In genomic region chr16:43800119-43800721, GRCm38 (mm10) we compare ENCODE assay signal across 13 mouse cellular contexts. TPM values are rescaled to one million over a fixed set of nuclear protein-coding genes. Genes with fewer than 3 reads are reported as not detected.
DNase-seq lines count a peak whose midpoint lies in the region; ATAC-seq lines count a peak whose summit lies in the region.
"Had no signal": no experiment of that assay in that cellular context is flagged by ENCODE, and none has a peak within 500 bp of the region (broad histone marks: within the 10 kb centered on the region; RNA-seq: fewer than 3 reads in every experiment).

No protein-coding gene starts in this region.

- H3K4me1 ChIP-seq in heart, embryonic 12.5 days (replicated peaks) = peaks cover 27% of the 10 kb centered on the region
- H3K4me1 ChIP-seq in hindbrain, embryonic 12.5 days = peaks cover 20% of the 10 kb centered on the region
- peaks cover 13% of the 10 kb centered on the region for H3K4me1 ChIP-seq in midbrain, embryonic 16.5 days (ENCODE audit: control insufficient read depth, insufficient read depth, low read length)

- WGBS in heart, embryonic 12.5 days = 19% methylated on average over 13 of the region's 13 CpGs
- 3% methylated on average over 13 of the region's 13 CpGs for WGBS in hindbrain, embryonic 12.5 days
- 6% methylated on average over 13 of the region's 13 CpGs for WGBS in midbrain, embryonic 16.5 days

- peak; percentile 78 for DNase-seq in heart, adult 11 months
- peak; percentile 54 for DNase-seq in embryo, embryonic 10.5 days (ENCODE audit: low spot score)
- no peak for DNase-seq in thymus, postnatal 25 days
- DNase-seq: heart, adult 18-20 months; kidney, postnatal 10 days; lung, postnatal 36 days had no signal

- no peak for ATAC-seq in heart, embryonic 12.5 days (ENCODE audit: insufficient number of reproducible peaks, low FRiP score)
- ATAC-seq in hindbrain, embryonic 12.5 days (ENCODE audit: low FRiP score) = peak; percentile 59; the same call in 1 of the 2 replicates
- ATAC-seq in midbrain, embryonic 16.5 days = peak; percentile 68
- ATAC-seq in inflammation-experienced regulatory T-cells, adult 6 months = no peak
- ATAC-seq in erythroblast, adult 5-6 weeks (replicated peaks; ENCODE audit: low FRiP score, poor library complexity, severe bottlenecking) = no peak

- H3K4me3 ChIP-seq in heart, embryonic 12.5 days = no peak overlapping the region
- H3K4me3 ChIP-seq in hindbrain, embryonic 12.5 days = no peak overlapping the region
- no peak overlapping the region for H3K4me3 ChIP-seq in midbrain, embryonic 16.5 days (ENCODE audit: low read depth, low read length)
- H3K4me3 ChIP-seq: erythroblast, embryonic 14.5 days had no signal

- H3K9ac ChIP-seq in heart, embryonic 12.5 days = no peak overlapping the region
- no peak overlapping the region for H3K9ac ChIP-seq in hindbrain, embryonic 12.5 days
- peak overlapping the region; percentile 33; the same call in 1 of the 2 replicates for H3K9ac ChIP-seq in midbrain, embryonic 16.5 days (ENCODE audit: low read depth, low read length)

- H3K27me3 ChIP-seq in heart, embryonic 12.5 days (replicated peaks) = no peaks in the 10 kb centered on the region
- H3K27me3 ChIP-seq in hindbrain, embryonic 12.5 days = no peaks in the 10 kb centered on the region
- no peaks in the 10 kb centered on the region for H3K27me3 ChIP-seq in midbrain, embryonic 16.5 days (ENCODE audit: control insufficient read depth, insufficient read depth, low read depth, low read length)

- no peak overlapping the region for H3K4me2 ChIP-seq in heart, embryonic 12.5 days
- H3K4me2 ChIP-seq in hindbrain, embryonic 12.5 days (replicated peaks) = peak overlapping the region; percentile 16; the same call in 1 of the 2 replicates
- peak overlapping the region; percentile 19 for H3K4me2 ChIP-seq in midbrain, embryonic 16.5 days (ENCODE audit: low read length)

- H3K9me3 ChIP-seq in heart, embryonic 12.5 days (replicated peaks) = 0 out of 2 replicates have a peak, but pooled peaks cover 1% of the 10 kb centered on the region
- H3K9me3 ChIP-seq in hindbrain, embryonic 12.5 days (replicated peaks) = peaks cover 6% of the 10 kb centered on the region; the same call in 1 of the 2 replicates
- H3K9me3 ChIP-seq in midbrain, embryonic 16.5 days (replicated peaks; ENCODE audit: control insufficient read depth, low read length, poor library complexity, severe bottlenecking) = no peaks in the 10 kb centered on the region; the same call in 1 of the 2 replicates

- no peaks in the 10 kb centered on the region for H3K36me3 ChIP-seq in heart, embryonic 12.5 days
- H3K36me3 ChIP-seq in hindbrain, embryonic 12.5 days = no peaks in the 10 kb centered on the region
- no peaks in the 10 kb centered on the region for H3K36me3 ChIP-seq in midbrain, embryonic 16.5 days (ENCODE audit: control insufficient read depth, insufficient read depth, low read length)

- H3K27ac ChIP-seq in heart, embryonic 12.5 days (ENCODE audit: poor library complexity, severe bottlenecking) = no peak overlapping the region; the same call in 1 of the 2 replicates
- no peak overlapping the region for H3K27ac ChIP-seq in hindbrain, embryonic 12.5 days
- no peak overlapping the region for H3K27ac ChIP-seq in midbrain, embryonic 16.5 days (ENCODE audit: low read length)

RNA-seq across cellular contexts. Expression of gene Drd3, which starts 46.4 kb away (rescaled TPM):
- not detected in 2 replicates for polyA plus RNA-seq in heart, embryonic 12.5 days (2016; fragmentation: Nextera tagmentation; extraction: Ambion mirVana)
- polyA plus RNA-seq in hindbrain, embryonic 12.5 days (2016; fragmentation: Nextera tagmentation; extraction: Ambion mirVana) = not detected in 2 replicates
- polyA plus RNA-seq in midbrain, embryonic 16.5 days (2015; fragmentation: Nextera tagmentation; extraction: Ambion mirVana) = not detected in 2 replicates
- not detected for polyA plus RNA-seq in inflammation-experienced regulatory T-cells, adult 6 months (2017; shearing (Covaris generic))
- not detected in 2 replicates for total RNA-seq in erythroblast, adult 5-6 weeks (2015; ENCODE audit: low replicate concordance)
- not detected in 2 replicates for total RNA-seq in erythroblast, adult 5-6 weeks (2017; ENCODE audit: low replicate concordance)
- total RNA-seq: heart, adult 18-20 months; liver, adult 2 months had no signal
- polyA plus RNA-seq: erythroblast, embryonic 14.5 days; liver, adult 2 months had no signal

Comparison
In these comparisons a context has a peak if more than half of its experiments do, and no peak if none do; other contexts are left out.
1. ATAC-seq: peak in hindbrain, embryonic 12.5 days (single experiment) and midbrain, embryonic 16.5 days (single experiment); none in heart, embryonic 12.5 days (single experiment), inflammation-experienced regulatory T-cells, adult 6 months (single experiment) and erythroblast, adult 5-6 weeks (single experiment).